Mouse (Mus musculus) granulocyte monocyte progenitor cell, adult 5-6 weeks (primary cell): ENCODE results near the gene Gng7. TPM values are rescaled to one million over a fixed set of nuclear protein-coding genes. Genes with fewer than 3 reads are reported as not detected.
"Not testable (repeated sequence)": the region's sequence is repeated elsewhere in the genome, so short reads cannot be mapped to it uniquely, and the experiment has no call there.

Experiments used
- ATAC-seq: replicated peaks from 2 replicates; pipeline ENCODE4 v1.8.0; 2016; ENCODE audit warnings: mild to moderate bottlenecking, moderate TSS enrichment, inconsistent platforms; ENCODE audit not compliant: poor library complexity, severe bottlenecking
- total RNA-seq, 2 experiments: library from RNA; stranded (forward) in 1 of 2; stranded (reverse) in 1 of 2; fragments of 200-712, 200-1000 nt in 1 of 2; fragments of >200 nt in 1 of 2; fragmentation: Nextera tagmentation in 1 of 2; gene quantifications; 2 replicates each; pipeline ENCODE4 v1.2.3; 2014 to 2017

Gng7 gene
- total RNA-seq, 2 experiments from 2014 or later, result 0.30 to 0.46 TPM

GRCm38 (mm10) chr10:80997332-80997731 is 17.4 kb downstream of the Gng7 start:
- no peak for ATAC-seq

GRCm38 (mm10) chr10:80996501-80996900 is 18.2 kb downstream of the Gng7 start:
- no peak for ATAC-seq

- ATAC-seq, result peak; percentile 52
These were observed 19.6 kb downstream of the Gng7 start for GRCm38 (mm10) chr10:80995091-80995632.

- no peak for ATAC-seq
These were observed 20.1 kb downstream of the Gng7 start for GRCm38 (mm10) chr10:80994621-80995020.

GRCm38 (mm10) chr10:80993276-80993675 is 21.5 kb downstream of the Gng7 start:
- ATAC-seq, result no peak

GRCm38 (mm10) chr10:80991945-80992344 is 22.8 kb downstream of the Gng7 start:
- ATAC-seq, result no peak

- ATAC-seq, result no peak
These were observed 23.7 kb downstream of the Gng7 start for GRCm38 (mm10) chr10:80991007-80991406.

- no peak for ATAC-seq
These were observed 24.3 kb downstream of the Gng7 start for GRCm38 (mm10) chr10:80990406-80990805.

- ATAC-seq, result not testable (repeated sequence)
These were observed 24.9 kb downstream of the Gng7 start for GRCm38 (mm10) chr10:80989854-80990253.

GRCm38 (mm10) chr10:80989446-80989845 is 25.3 kb downstream of the Gng7 start:
- peak; percentile 60 for ATAC-seq

GRCm38 (mm10) chr10:80987709-80988441 is 26.9 kb downstream of the Gng7 start:
- peak; percentile 83 for ATAC-seq

- ATAC-seq, result no peak
These were observed 28.0 kb downstream of the Gng7 start for GRCm38 (mm10) chr10:80986754-80987153.

GRCm38 (mm10) chr10:80985970-80986701 is 28.6 kb downstream of the Gng7 start:
- ATAC-seq, result no peak

GRCm38 (mm10) chr10:80985241-80985969 is 29.3 kb downstream of the Gng7 start:
- ATAC-seq, result 0 out of 2 replicates have a peak, but pooled peaks have one; percentile 8

GRCm38 (mm10) chr10:80984223-80984622 is 30.5 kb downstream of the Gng7 start:
- no peak for ATAC-seq

GRCm38 (mm10) chr10:80982381-80982780 is 32.4 kb downstream of the Gng7 start:
- ATAC-seq, result peak; percentile 43

GRCm38 (mm10) chr10:80981564-80982112 is 33.1 kb downstream of the Gng7 start:
- peak; percentile 87 for ATAC-seq

- ATAC-seq, result no peak
These were observed 39.3 kb downstream of the Gng7 start for GRCm38 (mm10) chr10:80975478-80975877.

- ATAC-seq, result no peak
These were observed 41.0 kb downstream of the Gng7 start for GRCm38 (mm10) chr10:80973722-80974121.
